Mouse (Mus musculus): ENCODE data around the gene Hcfc2. TPM values are rescaled to one million over a fixed set of nuclear protein-coding genes. Genes with fewer than 3 reads are reported as not detected.
A peak's percentile ranks its signal among the peaks of the same experiment; 100 is the strongest.

The Hcfc2 gene
- polyA plus RNA-seq, 1 experiment from 2014 or later: 19.2 TPM

DNA sequence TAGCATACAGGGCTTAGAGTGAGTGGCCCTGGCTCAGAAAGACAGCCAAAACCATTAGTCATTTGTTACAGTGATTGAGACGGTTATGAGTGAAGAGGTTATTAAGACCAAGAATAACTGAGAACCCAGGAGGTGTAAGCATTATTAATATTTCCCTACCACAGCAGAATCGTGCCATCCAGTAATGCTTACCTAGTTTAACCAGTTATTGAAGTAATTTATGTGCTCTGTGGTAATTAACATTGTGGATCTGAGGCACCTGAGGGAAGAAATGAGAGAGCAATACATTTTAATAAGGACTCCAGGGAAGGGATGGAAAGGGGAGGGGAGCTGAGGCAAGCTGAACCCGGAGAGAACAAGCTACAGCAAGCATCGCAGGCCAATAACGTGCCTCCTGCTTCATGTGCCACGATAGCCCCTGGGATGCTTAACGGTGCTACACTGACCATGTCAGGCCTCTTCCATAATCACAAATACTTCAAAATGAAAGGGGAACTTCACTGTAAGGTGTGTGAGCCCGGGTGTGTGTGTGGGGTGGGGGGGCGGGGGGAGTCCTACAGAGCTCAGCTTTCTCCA, 75.7 kb downstream of the Hcfc2 start:
- Histone ChIP-seq H3K4me1 (replicated peaks; ENCODE audit: control insufficient read depth, insufficient read depth) (no peaks in the 10 kb centered on the region), H3K9ac (ENCODE audit: low read length) (no peak overlapping the region), H3K36me3 (ENCODE audit: control insufficient read depth, insufficient read depth, low read length) (no peaks in the 10 kb centered on the region), H3K9me3 (ENCODE audit: control insufficient read depth, low read length) (no peaks in the 10 kb centered on the region), H3K4me3 (ENCODE audit: low read depth, low read length) (no peak overlapping the region), H3K27ac (replicated peaks) (no peak overlapping the region), H3K4me2 (replicated peaks; ENCODE audit: low read depth) (no peak overlapping the region), H3K27me3 (ENCODE audit: control insufficient read depth, insufficient read depth, low read length) (no peaks in the 10 kb centered on the region)
- TF ChIP-seq EP300 (optimal IDR thresholded peaks at IDR 0.05) (no peak), CTCF (IDR thresholded peaks at IDR 0.05; ENCODE audit: low read depth) (no peak)
- no peak for ATAC-seq (ENCODE audit: low FRiP score, low TSS enrichment)
- WGBS: 66% methylated on average over 9 of the region's 9 CpGs
- no peak for DNase-seq (ENCODE audit: low spot score)

DNA sequence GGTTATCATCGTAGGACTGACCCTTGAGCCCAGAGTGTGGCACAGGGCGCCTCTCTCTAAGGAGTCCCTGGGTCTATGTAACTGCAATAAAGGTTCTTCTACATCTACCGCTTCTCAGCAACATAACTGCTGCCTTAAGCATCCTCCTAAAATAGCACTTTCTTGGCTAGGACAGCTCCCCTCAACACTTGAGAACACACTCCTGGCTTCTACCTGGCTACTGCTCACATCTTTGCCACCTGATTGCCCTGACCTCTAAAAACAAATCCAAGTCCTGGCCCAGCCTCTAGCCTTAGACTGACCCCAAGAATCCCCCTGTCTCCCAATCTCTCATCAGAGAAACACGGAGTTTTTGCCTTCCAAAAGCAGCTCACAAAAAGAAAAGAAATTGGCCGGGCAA, 78.9 kb downstream of the Hcfc2 start:
- Histone ChIP-seq H3K9me3 (ENCODE audit: control insufficient read depth, low read length) (no peaks in the 10 kb centered on the region), H3K36me3 (ENCODE audit: control insufficient read depth, insufficient read depth, low read length) (no peaks in the 10 kb centered on the region), H3K27ac (replicated peaks) (no peak overlapping the region), H3K9ac (ENCODE audit: low read length) (no peak overlapping the region), H3K27me3 (ENCODE audit: control insufficient read depth, insufficient read depth, low read length) (no peaks in the 10 kb centered on the region), H3K4me3 (ENCODE audit: low read depth, low read length) (no peak overlapping the region), H3K4me2 (replicated peaks; ENCODE audit: low read depth) (no peak overlapping the region), H3K4me1 (replicated peaks; ENCODE audit: control insufficient read depth, insufficient read depth) (no peaks in the 10 kb centered on the region)
- DNase-seq (ENCODE audit: low spot score) (no peak), ATAC-seq (ENCODE audit: low FRiP score, low TSS enrichment) (no peak)
- 95% methylated on average over 5 of the region's 5 CpGs for WGBS
- TF ChIP-seq CTCF (IDR thresholded peaks at IDR 0.05; ENCODE audit: low read depth): no peak
- no peak for TF ChIP-seq EP300 (optimal IDR thresholded peaks at IDR 0.05)

DNA sequence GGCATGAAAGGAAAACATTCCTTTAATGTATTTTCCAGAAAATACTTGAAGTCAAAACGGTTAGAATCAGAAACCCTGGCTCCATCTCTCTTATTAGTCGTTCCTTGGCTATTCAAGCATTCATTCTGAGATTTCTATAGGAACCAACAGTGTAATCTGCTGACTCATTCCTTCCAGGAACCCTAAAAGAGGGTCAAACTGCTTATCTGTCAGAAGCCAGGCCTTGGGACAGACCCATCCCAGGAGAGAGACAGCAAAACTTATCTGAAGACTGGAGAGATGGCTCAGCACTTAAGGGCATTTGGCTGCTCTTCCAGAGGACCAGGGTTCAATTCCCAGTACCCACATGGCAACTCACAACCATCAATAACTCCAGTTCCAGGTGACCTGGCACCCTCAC, 81.1 kb downstream of the Hcfc2 start:
- DNase-seq (ENCODE audit: low spot score) (no peak), ATAC-seq (ENCODE audit: low FRiP score, low TSS enrichment) (no peak)
- TF ChIP-seq EP300 (optimal IDR thresholded peaks at IDR 0.05) (no peak), CTCF (IDR thresholded peaks at IDR 0.05; ENCODE audit: low read depth) (no peak)
- no peaks in the 10 kb centered on the region for H3K9me3 ChIP-seq (ENCODE audit: control insufficient read depth, low read length)
- 30% methylated on average over 2 of the region's 2 CpGs for WGBS
- no peak overlapping the region for H3K27ac ChIP-seq (replicated peaks)
- no peaks in the 10 kb centered on the region for H3K27me3 ChIP-seq (ENCODE audit: control insufficient read depth, insufficient read depth, low read length)
- H3K36me3 ChIP-seq (ENCODE audit: control insufficient read depth, insufficient read depth, low read length): no peaks in the 10 kb centered on the region
- no peak overlapping the region for H3K9ac ChIP-seq (ENCODE audit: low read length)
- H3K4me2 ChIP-seq (replicated peaks; ENCODE audit: low read depth): no peak overlapping the region
- no peaks in the 10 kb centered on the region for H3K4me1 ChIP-seq (replicated peaks; ENCODE audit: control insufficient read depth, insufficient read depth)
- H3K4me3 ChIP-seq (ENCODE audit: low read depth, low read length): no peak overlapping the region

DNA sequence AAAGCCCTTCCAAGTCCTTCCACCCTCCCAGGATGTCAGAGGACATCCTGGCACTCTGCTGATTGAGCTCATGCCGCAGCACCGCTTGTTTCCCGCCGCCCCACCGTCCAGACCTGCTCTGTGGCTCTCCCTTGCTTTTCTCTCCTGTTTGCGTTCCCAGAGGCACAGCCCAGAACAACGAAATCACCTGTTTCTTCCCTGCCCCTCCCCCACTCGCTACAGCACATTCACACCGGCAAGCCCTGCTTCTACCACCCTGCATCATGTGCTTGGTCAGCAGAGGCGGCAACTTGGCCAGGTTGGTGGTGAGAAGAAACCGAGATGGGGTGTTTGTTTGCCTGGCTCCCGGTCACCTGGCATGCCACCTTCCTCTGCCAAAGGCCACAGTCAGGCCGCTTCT, 81.9 kb downstream of the Hcfc2 start:
- WGBS: 27% methylated on average over 13 of the region's 13 CpGs
- peak; percentile 71 for ATAC-seq (ENCODE audit: low FRiP score, low TSS enrichment)
- peak; percentile 79 for DNase-seq (ENCODE audit: low spot score)

DNA sequence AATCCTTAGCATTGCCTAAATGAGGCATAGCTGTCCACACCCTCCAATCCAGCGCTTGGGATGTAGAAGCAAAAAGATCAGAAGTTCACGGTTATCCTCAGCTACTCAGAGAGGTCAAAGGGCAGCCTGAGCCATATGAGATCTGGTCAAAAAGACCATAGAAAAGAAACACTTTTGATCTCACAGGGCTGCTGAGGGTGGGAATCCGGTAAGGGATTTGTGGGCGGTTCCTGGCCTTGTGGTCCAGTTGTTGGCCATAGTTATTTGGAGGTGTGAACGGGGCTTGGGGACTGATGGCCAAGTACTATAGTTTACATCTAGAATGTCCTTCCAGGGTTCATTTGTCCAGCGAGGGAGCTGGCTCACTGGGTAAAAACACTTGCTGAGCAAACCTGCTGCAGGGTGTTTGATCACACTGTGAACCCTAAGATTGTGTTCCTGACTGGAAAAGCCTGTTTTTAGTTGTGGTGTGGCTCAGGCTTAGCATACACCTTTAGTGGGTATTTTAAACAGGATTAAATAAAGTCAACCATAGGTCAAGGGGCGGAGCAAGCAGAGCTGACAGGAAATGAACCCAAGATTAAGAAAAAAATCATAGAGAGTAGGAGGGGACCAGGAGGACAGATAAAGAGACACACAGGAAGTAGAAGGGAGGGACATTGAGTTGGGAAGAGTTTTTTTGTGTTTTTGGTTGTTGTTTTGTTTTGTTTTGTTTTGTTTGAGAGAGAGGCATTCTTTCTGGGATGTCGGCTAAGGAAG, 83.0 kb downstream of the Hcfc2 start:
- ATAC-seq (ENCODE audit: low FRiP score, low TSS enrichment) (0 out of 2 replicates have a peak, but pooled peaks have one; percentile 19), DNase-seq (ENCODE audit: low spot score) (no peak)
- 78% methylated on average over 8 of the region's 8 CpGs for whole genome bisulfite sequencing
- H3K4me1 ChIP-seq (replicated peaks; ENCODE audit: control insufficient read depth, insufficient read depth): no peaks in the 10 kb centered on the region
- no peaks in the 10 kb centered on the region for H3K36me3 ChIP-seq (ENCODE audit: control insufficient read depth, insufficient read depth, low read length)
- no peaks in the 10 kb centered on the region for H3K27me3 ChIP-seq (ENCODE audit: control insufficient read depth, insufficient read depth, low read length)
- H3K9ac ChIP-seq (ENCODE audit: low read length): no peak overlapping the region
- no peak overlapping the region for H3K4me2 ChIP-seq (replicated peaks; ENCODE audit: low read depth)
- no peak for TF ChIP-seq CTCF (IDR thresholded peaks at IDR 0.05; ENCODE audit: low read depth)
- TF ChIP-seq EP300 (optimal IDR thresholded peaks at IDR 0.05): no peak
- H3K9me3 ChIP-seq (ENCODE audit: control insufficient read depth, low read length): no peaks in the 10 kb centered on the region
- no peak overlapping the region for H3K4me3 ChIP-seq (ENCODE audit: low read depth, low read length)
- no peak overlapping the region for H3K27ac ChIP-seq (replicated peaks)

More for the DNA sequence above, 81.9 kb downstream of the Hcfc2 start:
- no peak for TF ChIP-seq EP300 (optimal IDR thresholded peaks at IDR 0.05)
- no peak for TF ChIP-seq CTCF (IDR thresholded peaks at IDR 0.05; ENCODE audit: low read depth)
- Histone ChIP-seq H3K4me1 (replicated peaks; ENCODE audit: control insufficient read depth, insufficient read depth) (no peaks in the 10 kb centered on the region), H3K27ac (replicated peaks) (peak overlapping the region; percentile 45; the same call in 1 of the 2 replicates), H3K27me3 (ENCODE audit: control insufficient read depth, insufficient read depth, low read length) (no peaks in the 10 kb centered on the region), H3K4me3 (ENCODE audit: low read depth, low read length) (no peak overlapping the region), H3K4me2 (replicated peaks; ENCODE audit: low read depth) (no peak overlapping the region; the same call in 1 of the 2 replicates), H3K9ac (ENCODE audit: low read length) (no peak overlapping the region), H3K36me3 (ENCODE audit: control insufficient read depth, insufficient read depth, low read length) (no peaks in the 10 kb centered on the region), H3K9me3 (ENCODE audit: control insufficient read depth, low read length) (no peaks in the 10 kb centered on the region)

DNA sequence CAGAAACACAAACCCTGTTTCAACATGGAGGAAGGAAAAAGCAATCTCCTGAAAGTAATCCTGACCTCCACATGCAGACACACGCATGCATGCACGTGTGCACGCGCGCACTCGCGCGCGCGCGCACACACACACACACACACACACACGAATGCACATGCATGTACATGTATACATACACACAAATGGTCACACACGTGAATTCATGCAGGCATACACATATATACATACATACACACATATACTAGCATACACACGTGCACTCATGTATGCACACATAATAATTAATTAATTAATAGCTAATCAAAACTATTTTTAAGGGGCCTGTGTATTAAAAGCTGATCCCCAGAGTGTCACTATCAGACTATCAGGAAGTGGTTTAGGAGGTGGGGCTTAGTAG, 83.9 kb downstream of the Hcfc2 start:
- no peak for DNase-seq (ENCODE audit: low spot score)
- Histone ChIP-seq H3K4me1 (replicated peaks; ENCODE audit: control insufficient read depth, insufficient read depth) (no peaks in the 10 kb centered on the region), H3K9ac (ENCODE audit: low read length) (no peak overlapping the region), H3K27ac (replicated peaks) (no peak overlapping the region), H3K27me3 (ENCODE audit: control insufficient read depth, insufficient read depth, low read length) (no peaks in the 10 kb centered on the region), H3K36me3 (ENCODE audit: control insufficient read depth, insufficient read depth, low read length) (no peaks in the 10 kb centered on the region), H3K9me3 (ENCODE audit: control insufficient read depth, low read length) (no peaks in the 10 kb centered on the region), H3K4me3 (ENCODE audit: low read depth, low read length) (no peak overlapping the region), H3K4me2 (replicated peaks; ENCODE audit: low read depth) (no peak overlapping the region)
- 97% methylated on average over 14 of the region's 14 CpGs for WGBS
- TF ChIP-seq CTCF (IDR thresholded peaks at IDR 0.05; ENCODE audit: low read depth): no peak
- no peak for TF ChIP-seq EP300 (optimal IDR thresholded peaks at IDR 0.05)
- no peak for ATAC-seq (ENCODE audit: low FRiP score, low TSS enrichment)
